Mouse (Mus musculus) CH12.LX (cell line): ENCODE measurements around the gene Bpgm. TPM values are rescaled to one million over a fixed set of nuclear protein-coding genes. Genes with fewer than 3 reads are reported as not detected.

Experiments
- DNase-seq: peaks from one replicate; pipeline ENCODE4 v3.0.0-alpha.2; 2013; ENCODE audit errors: extremely low read depth
- H3K27ac ChIP-seq: 2 replicates; pipeline ENCODE4 v1.5.1; 2012; ENCODE audit warnings: low read depth, mild to moderate bottlenecking, control low read depth, moderate library complexity; ENCODE audit not compliant: insufficient read depth
- H3K27me3 ChIP-seq: replicated peaks from 2 replicates; pipeline ENCODE3; 2012; ENCODE audit warnings: inconsistent platforms
- H3K36me3 ChIP-seq, 2 experiments: replicated peaks in 1 of 2; 2 replicates each; pipeline versions ENCODE3 to v1.6.1; 2012; ENCODE audit warnings: inconsistent platforms in 1 of 2, low read length in 1 of 2, mild to moderate bottlenecking in 1 of 2, mixed read lengths in 1 of 2, moderate library complexity in 1 of 2; ENCODE audit not compliant: control insufficient read depth in 1 of 2, insufficient read depth in 1 of 2
- H3K4me1 ChIP-seq, 2 experiments: 2 replicates each; pipeline ENCODE4 v1.6.1; 2012; ENCODE audit warnings: inconsistent platforms in 1 of 2, moderate library complexity in 1 of 2; ENCODE audit not compliant: insufficient read depth in 2 of 2, control insufficient read depth in 1 of 2
- H3K4me2 ChIP-seq: 2 replicates; pipeline ENCODE4 v1.6.1; 2012; ENCODE audit warnings: low read depth, mild to moderate bottlenecking, control low read depth; ENCODE audit not compliant: poor library complexity, insufficient read depth, severe bottlenecking
- H3K4me3 ChIP-seq, 3 experiments: fragments of 150-350 bp in 1 of 3; sonication (generic) in 1 of 3; replicated peaks in 1 of 3; 2 replicates each; pipeline versions ENCODE3 to v1.5.1; 2011 to 2012; ENCODE audit warnings: low read depth in 2 of 3, low read length in 2 of 3, mild to moderate bottlenecking in 2 of 3, moderate library complexity in 2 of 3, control low read depth in 1 of 3, improper control_type of control experiment in 1 of 3, inconsistent platforms in 1 of 3, mixed read lengths in 1 of 3; ENCODE audit not compliant: poor library complexity in 1 of 3
- H3K79me2 ChIP-seq: replicated peaks from 2 replicates; pipeline ENCODE4 v1.6.1; 2012; ENCODE audit warnings: mild to moderate bottlenecking, moderate library complexity; ENCODE audit not compliant: control insufficient read depth, poor library complexity, insufficient read depth, severe bottlenecking; ENCODE audit errors: extremely low read depth
- H3K9ac ChIP-seq: 2 replicates; pipeline ENCODE4 v1.6.1; 2012; ENCODE audit warnings: low read depth, mild to moderate bottlenecking, control low read depth, moderate library complexity; ENCODE audit not compliant: insufficient read depth
- H3K9me3 ChIP-seq: replicated peaks from 2 replicates; pipeline ENCODE3; 2012; ENCODE audit warnings: low read length, inconsistent platforms, mixed read lengths
- CHD2 ChIP-seq: IDR thresholded peaks from 2 replicates; pipeline ENCODE4 v1.6.1; 2011; ENCODE audit warnings: low read length, improper control_type of control experiment
- E2F4 ChIP-seq: IDR thresholded peaks from 2 replicates; pipeline ENCODE4 v1.6.1; 2011; ENCODE audit warnings: low read depth, low read length, improper control_type of control experiment; ENCODE audit not compliant: insufficient replicate concordance
- ELF1 ChIP-seq: IDR thresholded peaks from 2 replicates; pipeline ENCODE4 v1.6.1; 2014; ENCODE audit warnings: low read depth, mild to moderate bottlenecking, inconsistent platforms, low read length, improper control_type of control experiment
- ETS1 ChIP-seq: conservative IDR thresholded peaks from 2 replicates; pipeline ENCODE4 v1.6.1; 2012; ENCODE audit warnings: low read depth, mild to moderate bottlenecking, inconsistent platforms, low read length, improper control_type of control experiment, moderate library complexity
- GABPA ChIP-seq: IDR thresholded peaks from 2 replicates; pipeline ENCODE4 v1.6.1; 2012; ENCODE audit warnings: low read depth, low read length, improper control_type of control experiment, inconsistent platforms; ENCODE audit not compliant: insufficient replicate concordance
- HCFC1 ChIP-seq: IDR thresholded peaks from 2 replicates; pipeline ENCODE4 v1.6.1; 2012; ENCODE audit warnings: low read depth, mild to moderate bottlenecking, inconsistent platforms, low read length, improper control_type of control experiment
- IRF4 ChIP-seq: IDR thresholded peaks from 2 replicates; pipeline ENCODE4 v1.6.1; 2014; ENCODE audit warnings: low read depth, mild to moderate bottlenecking, inconsistent platforms, low read length, improper control_type of control experiment
- KAT2A ChIP-seq: IDR thresholded peaks from 2 replicates; pipeline ENCODE4 v1.6.1; 2012; ENCODE audit warnings: low read length, improper control_type of control experiment, inconsistent platforms; ENCODE audit not compliant: insufficient replicate concordance
- MAX ChIP-seq: IDR thresholded peaks from 2 replicates; pipeline ENCODE4 v1.6.1; 2011; ENCODE audit warnings: low read length, improper control_type of control experiment
- MAZ ChIP-seq: IDR thresholded peaks from 2 replicates; pipeline ENCODE4 v1.6.1; 2012; ENCODE audit warnings: low read depth, mild to moderate bottlenecking, inconsistent platforms, low read length, improper control_type of control experiment, moderate library complexity
- MXI1 ChIP-seq: IDR thresholded peaks from 2 replicates; pipeline ENCODE4 v1.6.1; 2011; ENCODE audit warnings: mild to moderate bottlenecking, low read depth, low read length, improper control_type of control experiment
- MYC ChIP-seq: IDR thresholded peaks from 2 replicates; pipeline ENCODE4 v1.6.1; 2011; ENCODE audit warnings: low read depth, mild to moderate bottlenecking, improper control_type of control experiment, low read length
- NRF1 ChIP-seq: IDR thresholded peaks from 2 replicates; pipeline ENCODE4 v1.6.1; 2014; ENCODE audit warnings: low read depth, mild to moderate bottlenecking, inconsistent platforms, low read length, improper control_type of control experiment, moderate library complexity
- PAX5 ChIP-seq: IDR thresholded peaks from 2 replicates; pipeline ENCODE4 v1.6.1; 2012; ENCODE audit warnings: low read length, inconsistent platforms, mixed read lengths
- POLR2A ChIP-seq: IDR thresholded peaks from 2 replicates; pipeline ENCODE4 v1.6.1; 2011; ENCODE audit warnings: low read depth, mild to moderate bottlenecking, improper control_type of control experiment, low read length
- POLR2AphosphoS2 ChIP-seq: IDR thresholded peaks from 2 replicates; pipeline ENCODE4 v1.6.1; 2011; ENCODE audit warnings: low read depth, low read length, improper control_type of control experiment
- RAD21 ChIP-seq: IDR thresholded peaks from 2 replicates; pipeline ENCODE4 v1.6.1; 2011; ENCODE audit warnings: low read depth, mild to moderate bottlenecking, low read length, improper control_type of control experiment, moderate library complexity
- SIN3A ChIP-seq: IDR thresholded peaks from 2 replicates; pipeline ENCODE4 v1.6.1; 2012; ENCODE audit warnings: low read length, improper control_type of control experiment, inconsistent platforms
- SMC3 ChIP-seq: IDR thresholded peaks from 2 replicates; pipeline ENCODE4 v1.6.1; 2011; ENCODE audit warnings: low read depth, low read length, improper control_type of control experiment
- TBP ChIP-seq: conservative IDR thresholded peaks from 2 replicates; pipeline ENCODE4 v1.6.1; 2011; ENCODE audit warnings: low read depth, low read length, improper control_type of control experiment
- TCF12 ChIP-seq: IDR thresholded peaks from 2 replicates; pipeline ENCODE4 v1.6.1; 2014; ENCODE audit warnings: low read depth, mild to moderate bottlenecking, inconsistent platforms, low read length, improper control_type of control experiment
- USF1 ChIP-seq: IDR thresholded peaks from 2 replicates; pipeline ENCODE4 v1.6.1; 2014; ENCODE audit warnings: low read depth, mild to moderate bottlenecking, inconsistent platforms, low read length, improper control_type of control experiment
- USF2 ChIP-seq: conservative IDR thresholded peaks from 2 replicates; pipeline ENCODE4 v1.6.1; 2011; ENCODE audit warnings: low read depth, low read length, improper control_type of control experiment
- ZC3H11A ChIP-seq: IDR thresholded peaks from 2 replicates; pipeline ENCODE4 v1.6.1; 2012; ENCODE audit warnings: low read depth, mild to moderate bottlenecking, inconsistent platforms, low read length, improper control_type of control experiment
- ZKSCAN1 ChIP-seq: IDR thresholded peaks from 2 replicates; pipeline ENCODE4 v1.6.1; 2012; ENCODE audit warnings: low read depth, inconsistent platforms, low read length, improper control_type of control experiment, borderline replicate concordance
- ZMIZ1 ChIP-seq: IDR thresholded peaks from 2 replicates; pipeline ENCODE4 v1.6.1; 2012; ENCODE audit warnings: low read depth, mild to moderate bottlenecking, inconsistent platforms, low read length, improper control_type of control experiment
- dilution Hi-C: fragments of 300-500 bp; cut with MboI; formaldehyde crosslinking; loops from 2 replicates; pipeline ENCODE4 v1.14.3; 2020; ENCODE audit warnings: low sequenced_read_pairs; ENCODE audit not compliant: extremely low pct_unique_long_range_greater_than_20kb, extremely low pct_ligation_motif_present
- in situ Hi-C: fragments of 300-500 bp; cut with MboI; formaldehyde crosslinking; loops from 3 replicates; pipeline ENCODE4 v1.14.3; 2019; ENCODE audit warnings: low sequenced_read_pairs, low pct_ligation_motif_present, low pct_unique_long_range_greater_than_20kb, mixed read lengths
- polyA plus RNA-seq: library from polyadenylated mRNA; unstranded; fragments of >175 nt; gene quantifications from 2 replicates; pipeline ENCODE4 v1.2.1, GENCODE M21; 2012; ENCODE audit warnings: low read depth; ENCODE audit not compliant: insufficient read length
- total RNA-seq, 2 experiments: library from RNA; depleted of rRNA; stranded (reverse); fragments of 300-350 nt in 1 of 2; fragments of >200 nt in 1 of 2; gene quantifications; 2 replicates each; pipeline ENCODE4 v1.2.3; 2012 to 2014

The Bpgm gene
- total and polyA plus RNA-seq, 3 experiments: 10.8 to 12.7 (median 10.9) TPM

DNA sequence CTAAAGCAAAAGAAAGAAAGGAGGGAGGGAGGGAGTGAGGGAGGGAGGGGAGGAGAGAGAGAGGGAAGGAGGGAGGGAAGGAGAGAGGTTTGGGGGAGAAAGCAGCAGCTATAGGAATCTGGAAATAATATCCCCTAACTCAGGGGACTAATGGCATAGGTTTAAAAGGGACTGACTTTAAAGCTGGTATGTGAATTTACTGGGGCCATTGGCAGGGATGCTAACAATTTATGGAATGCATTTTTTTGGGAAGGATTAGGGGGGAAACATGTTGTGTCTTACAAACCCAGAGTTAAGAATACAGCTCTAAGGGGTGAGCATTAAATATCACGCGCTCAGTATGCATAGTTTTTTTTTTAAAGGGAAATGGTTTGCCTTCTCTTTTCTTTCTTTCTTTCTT, 44.5 kb downstream of the Bpgm start (continued):
- no peak for TF ChIP-seq PAX5

DNA sequence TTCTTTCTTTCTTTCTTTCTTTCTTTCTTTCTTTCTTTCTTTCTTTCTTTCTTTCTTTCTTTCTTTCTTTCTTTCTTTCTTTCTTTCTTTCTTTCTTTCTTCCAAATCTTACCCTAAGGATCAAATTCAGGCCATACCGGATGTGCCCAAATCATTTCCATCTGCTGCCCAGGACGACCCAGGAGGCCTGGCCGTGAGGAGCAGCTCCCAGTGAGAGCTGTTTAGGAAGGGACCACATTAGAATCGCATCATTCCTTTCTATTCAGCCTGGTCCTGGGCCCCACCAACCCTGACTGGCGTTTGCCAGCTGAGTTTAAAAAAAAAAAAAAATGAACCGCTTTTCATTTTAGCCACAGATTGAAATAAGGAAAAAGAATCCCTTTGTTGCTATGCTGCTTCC, 44.9 kb downstream of the Bpgm start:
- no peak overlapping the region for H3K9ac ChIP-seq
- no peaks in the 10 kb centered on the region for H3K9me3 ChIP-seq
- TF ChIP-seq USF2 (no peak), IRF4 (no peak), ZC3H11A (no peak), HCFC1 (no peak), MYC (no peak), E2F4 (no peak), MXI1 (no peak), KAT2A (no peak), ZKSCAN1 (no peak), MAX (no peak), NRF1 (no peak), ELF1 (no peak), TBP (no peak)
- dilution Hi-C loops (no loop called here), in situ Hi-C loops (no loop called here)
- no peak overlapping the region for H3K4me3 ChIP-seq
- no peak overlapping the region for H3K27ac ChIP-seq
- no peaks in the 10 kb centered on the region for H3K36me3 ChIP-seq
- H3K79me2 ChIP-seq: no peaks in the 10 kb centered on the region
- no peak for DNase-seq
- no peaks in the 10 kb centered on the region for H3K27me3 ChIP-seq
- no peak overlapping the region for H3K4me2 ChIP-seq
- no peaks in the 10 kb centered on the region; a peak in 1 of 4 replicates for H3K4me1 ChIP-seq

DNA sequence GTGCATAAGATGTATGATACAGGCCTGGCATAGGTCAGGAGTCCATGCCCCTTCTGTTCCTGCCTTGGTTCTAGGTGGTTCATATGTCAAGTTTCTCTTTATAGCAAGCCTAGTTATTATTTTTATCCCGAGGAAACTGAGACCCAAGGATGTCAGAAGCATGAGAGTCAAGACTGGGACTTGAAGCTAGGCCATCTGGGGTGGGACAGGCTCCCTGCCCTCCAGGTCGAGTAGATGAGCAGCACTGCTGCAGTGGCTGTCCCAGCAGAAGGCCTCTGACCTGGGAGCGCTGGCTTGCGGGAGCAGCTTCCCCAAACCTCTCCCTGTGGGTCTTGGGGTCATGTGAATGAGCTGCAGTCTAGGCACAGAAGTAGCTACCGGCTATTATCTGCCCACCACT, 47.5 kb downstream of the Bpgm start:
- H3K27me3 ChIP-seq: no peaks in the 10 kb centered on the region
- TF ChIP-seq MAZ (no peak), NRF1 (no peak), IRF4 (no peak), USF1 (no peak), ZMIZ1 (no peak), TBP (no peak), SMC3 (no peak), TCF12 (no peak), GABPA (no peak), SIN3A (no peak), CHD2 (no peak), ETS1 (no peak), PAX5 (no peak), POLR2A (no peak), USF2 (no peak), POLR2AphosphoS2 (no peak), RAD21 (no peak)
- TF ChIP-seq, all 38 proteins: peak for 0
- Histone ChIP-seq H3K27ac (no peak overlapping the region), H3K36me3 (no peaks in the 10 kb centered on the region), H3K79me2 (no peaks in the 10 kb centered on the region), H3K9ac (no peak overlapping the region), H3K9me3 (no peaks in the 10 kb centered on the region), H3K4me1 (no peaks in the 10 kb centered on the region; a peak in 1 of 4 replicates), H3K4me3 (no peak overlapping the region), H3K4me2 (no peak overlapping the region)
- in situ Hi-C loops: no loop called here
- no peak for DNase-seq
- dilution Hi-C loops: no loop called here
